Mouse (Mus musculus) limb, embryonic 10.5 days (tissue): ENCODE measurements around the gene Fam162b. TPM values are rescaled to one million over a fixed set of nuclear protein-coding genes. Genes with fewer than 3 reads are reported as not detected.

Experiments used
- DNase-seq: peaks from one replicate; pipeline ENCODE4 v3.0.0-alpha.2; 2017; ENCODE audit warnings: low spot score
- H3K27ac ChIP-seq: fragments of 300-500 bp; sonication (generic); 2 replicates; pipeline ENCODE4 v1.5.1; 2016; ENCODE audit warnings: mild to moderate bottlenecking
- H3K27me3 ChIP-seq: fragments of 300-500 bp; sonication (generic); 2 replicates; pipeline ENCODE4 v1.6.1; 2016; ENCODE audit warnings: low read depth, mild to moderate bottlenecking; ENCODE audit not compliant: poor library complexity, severe bottlenecking
- H3K36me3 ChIP-seq: fragments of 300-500 bp; sonication (generic); 2 replicates; pipeline ENCODE4 v1.6.1; 2016; ENCODE audit warnings: mild to moderate bottlenecking, moderate library complexity
- H3K4me1 ChIP-seq: fragments of 300-500 bp; sonication (generic); 2 replicates; pipeline ENCODE4 v1.6.1; 2016
- H3K4me3 ChIP-seq: fragments of 300-500 bp; sonication (generic); 2 replicates; pipeline ENCODE4 v1.5.1; 2016; ENCODE audit warnings: mild to moderate bottlenecking, moderate library complexity
- H3K9me3 ChIP-seq: fragments of 300-500 bp; sonication (generic); replicated peaks from 2 replicates; pipeline ENCODE4 v1.6.1; 2016; ENCODE audit warnings: mild to moderate bottlenecking
- WGBS: fragments of 180-500 bp; shearing (Covaris S2); methylation state at CpG from one replicate; pipeline ENCODE4 v1.1.7; 2016; 5-methylcytosine and 5-hydroxymethylcytosine counted together
- polyA plus RNA-seq: library from polyadenylated mRNA; unstranded; fragments of >200 nt; fragmentation: Nextera tagmentation; extraction: Ambion mirVana; gene quantifications from 2 replicates; pipeline ENCODE4 v1.2.1, GENCODE M21; 2016

Gene Fam162b
- polyA plus RNA-seq, 1 experiment from 2014 or later, result 0.24 TPM

DNA sequence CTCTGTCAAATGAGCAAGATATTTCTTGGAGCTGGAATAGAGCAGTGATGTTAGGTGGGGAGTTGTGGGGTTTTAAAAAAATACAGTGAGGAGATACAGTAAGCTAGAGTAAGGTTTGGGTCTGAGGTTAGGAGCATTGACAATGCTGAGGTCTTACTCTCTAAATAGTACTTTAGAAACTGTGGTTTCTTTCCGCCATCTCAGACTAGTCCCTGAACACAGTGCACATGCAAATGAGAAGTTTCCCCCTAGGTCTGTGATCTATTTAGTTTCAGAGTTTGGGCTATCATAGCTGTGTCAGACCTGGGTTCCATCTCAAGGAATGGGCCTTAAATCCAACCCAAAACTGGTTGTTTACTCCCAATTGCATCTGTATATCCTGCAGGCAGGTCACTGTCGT, 1.3 kb upstream of the Fam162b start:
- Histone ChIP-seq H3K4me1 (peaks cover 7% of the 10 kb centered on the region), H3K27ac (no peak overlapping the region), H3K9me3 (no peaks in the 10 kb centered on the region), H3K4me3 (no peak overlapping the region), H3K27me3 (peaks cover 20% of the 10 kb centered on the region; the same call in 1 of the 2 replicates), H3K36me3 (no peaks in the 10 kb centered on the region)
- 89% methylated on average over 2 of the region's 2 CpGs for WGBS
- DNase-seq, result no peak

DNA sequence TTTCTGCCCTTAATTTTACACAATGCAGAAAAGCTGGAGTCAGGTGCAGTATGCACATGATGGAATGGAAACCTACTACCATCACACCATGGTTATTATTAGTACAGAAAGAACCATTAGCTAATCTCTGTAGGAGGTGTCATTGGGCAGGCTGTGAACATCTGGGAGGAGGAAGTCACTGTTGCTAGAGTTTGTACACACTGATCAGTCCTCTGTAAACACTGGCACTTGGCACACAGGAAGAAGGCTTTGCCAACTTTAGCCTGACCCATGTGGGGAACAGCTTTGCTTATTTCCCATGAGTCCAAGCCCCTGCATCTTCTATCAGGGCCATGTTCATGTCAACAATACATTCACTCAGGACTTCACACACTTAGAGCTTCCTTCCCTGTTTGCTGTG, 5.4 kb downstream of the Fam162b start:
- no peak for DNase-seq
- Histone ChIP-seq H3K27me3 (peaks cover 9% of the 10 kb centered on the region; the same call in 1 of the 2 replicates), H3K36me3 (no peaks in the 10 kb centered on the region), H3K9me3 (no peaks in the 10 kb centered on the region), H3K27ac (no peak overlapping the region), H3K4me1 (peaks cover 2% of the 10 kb centered on the region), H3K4me3 (no peak overlapping the region)

DNA sequence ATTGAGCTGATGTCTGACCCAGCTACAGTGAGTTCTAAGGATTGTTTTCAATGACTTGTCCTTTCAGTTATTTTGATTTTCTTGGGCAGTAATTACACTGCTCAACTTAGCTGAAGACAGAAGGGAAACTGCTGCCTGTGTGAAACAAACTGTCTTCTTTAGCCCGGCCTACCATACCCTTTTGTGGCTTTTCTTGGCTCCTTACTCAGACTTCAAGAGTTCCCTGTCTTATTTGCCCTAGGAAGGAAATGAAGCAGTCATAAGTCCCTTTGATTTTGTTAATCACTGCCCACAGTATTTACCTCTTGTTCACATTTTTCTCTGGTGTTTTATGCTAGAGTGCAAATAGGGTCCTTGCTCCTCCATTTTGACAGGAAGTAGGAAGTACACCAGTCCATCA, 5.9 kb downstream of the Fam162b start:
- 91% methylated on average over 1 of the region's 1 CpGs for WGBS
- Histone ChIP-seq H3K36me3 (no peaks in the 10 kb centered on the region), H3K27me3 (peaks cover 4% of the 10 kb centered on the region; the same call in 1 of the 2 replicates), H3K9me3 (no peaks in the 10 kb centered on the region), H3K27ac (no peak overlapping the region), H3K4me3 (no peak overlapping the region), H3K4me1 (no peaks in the 10 kb centered on the region)
- DNase-seq, result no peak

DNA sequence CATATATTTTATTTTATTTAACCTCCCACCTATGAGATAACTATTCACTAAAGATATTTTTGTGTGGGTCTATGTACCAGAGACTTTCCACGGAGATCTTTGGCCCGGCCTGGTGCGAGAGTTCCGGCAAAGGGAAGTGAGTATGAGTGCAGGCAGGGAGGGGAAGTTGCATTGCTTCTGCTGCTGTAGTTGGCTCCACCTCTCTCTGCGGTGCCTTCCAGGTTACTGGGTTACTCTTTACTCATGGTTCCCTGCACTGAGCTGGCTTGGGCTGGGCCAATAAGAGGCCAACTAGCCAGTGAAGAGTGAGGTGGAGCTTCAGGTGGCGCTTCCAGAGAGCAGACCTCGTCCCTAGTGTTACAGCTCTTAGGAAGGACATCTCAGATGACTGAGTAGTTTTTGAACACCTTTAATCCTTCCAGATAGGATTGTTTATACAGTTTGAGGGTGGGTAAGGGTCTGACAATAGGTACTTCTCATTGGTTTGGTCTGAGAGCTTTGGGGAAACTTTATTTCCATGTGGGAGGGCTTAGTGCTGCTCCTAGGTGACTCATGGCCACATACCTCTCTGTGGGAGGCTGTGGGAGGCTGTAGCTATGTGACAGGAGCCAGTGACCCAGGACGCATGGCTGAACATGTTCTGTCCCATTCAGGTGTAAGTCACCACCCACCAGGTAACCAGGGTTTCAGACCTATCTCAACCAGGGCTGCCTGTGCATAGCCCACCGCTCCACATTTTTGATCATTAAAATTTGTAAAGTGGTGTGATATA, 18.9 kb downstream of the Fam162b start:
- H3K36me3 ChIP-seq, result no peaks in the 10 kb centered on the region
- no peak overlapping the region for H3K27ac ChIP-seq
- H3K4me1 ChIP-seq, result no peaks in the 10 kb centered on the region
- 76% methylated on average over 9 of the region's 9 CpGs for WGBS
- no peaks in the 10 kb centered on the region for H3K9me3 ChIP-seq
- H3K27me3 ChIP-seq, result no peaks in the 10 kb centered on the region
- no peak for DNase-seq
- no peak overlapping the region for H3K4me3 ChIP-seq

DNA sequence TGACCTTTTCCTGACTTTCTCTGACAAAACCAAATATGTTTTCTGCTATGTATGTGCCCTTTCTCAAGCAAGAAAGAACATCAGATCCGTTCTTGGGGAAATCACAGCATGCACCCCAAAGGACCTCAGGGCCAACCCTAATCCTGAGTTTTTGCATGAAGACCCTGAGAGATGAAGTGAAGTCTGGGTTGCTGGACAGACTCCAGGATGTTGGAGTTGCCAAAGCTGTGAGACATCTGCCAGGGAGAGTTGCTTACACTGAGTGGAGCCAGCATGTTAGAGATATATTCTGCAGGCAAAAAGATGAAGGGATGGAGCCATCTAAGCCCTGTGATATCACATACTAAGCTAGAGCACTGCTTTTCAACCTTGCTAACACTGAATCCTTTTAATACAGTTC, 34.3 kb downstream of the Fam162b start:
- WGBS, result 70% methylated on average over 1 of the region's 1 CpGs
- no peaks in the 10 kb centered on the region for H3K27me3 ChIP-seq
- H3K27ac ChIP-seq, result no peak overlapping the region
- no peaks in the 10 kb centered on the region for H3K9me3 ChIP-seq
- DNase-seq, result no peak
- no peaks in the 10 kb centered on the region for H3K4me1 ChIP-seq
- H3K36me3 ChIP-seq, result no peaks in the 10 kb centered on the region
- H3K4me3 ChIP-seq, result no peak overlapping the region

DNA sequence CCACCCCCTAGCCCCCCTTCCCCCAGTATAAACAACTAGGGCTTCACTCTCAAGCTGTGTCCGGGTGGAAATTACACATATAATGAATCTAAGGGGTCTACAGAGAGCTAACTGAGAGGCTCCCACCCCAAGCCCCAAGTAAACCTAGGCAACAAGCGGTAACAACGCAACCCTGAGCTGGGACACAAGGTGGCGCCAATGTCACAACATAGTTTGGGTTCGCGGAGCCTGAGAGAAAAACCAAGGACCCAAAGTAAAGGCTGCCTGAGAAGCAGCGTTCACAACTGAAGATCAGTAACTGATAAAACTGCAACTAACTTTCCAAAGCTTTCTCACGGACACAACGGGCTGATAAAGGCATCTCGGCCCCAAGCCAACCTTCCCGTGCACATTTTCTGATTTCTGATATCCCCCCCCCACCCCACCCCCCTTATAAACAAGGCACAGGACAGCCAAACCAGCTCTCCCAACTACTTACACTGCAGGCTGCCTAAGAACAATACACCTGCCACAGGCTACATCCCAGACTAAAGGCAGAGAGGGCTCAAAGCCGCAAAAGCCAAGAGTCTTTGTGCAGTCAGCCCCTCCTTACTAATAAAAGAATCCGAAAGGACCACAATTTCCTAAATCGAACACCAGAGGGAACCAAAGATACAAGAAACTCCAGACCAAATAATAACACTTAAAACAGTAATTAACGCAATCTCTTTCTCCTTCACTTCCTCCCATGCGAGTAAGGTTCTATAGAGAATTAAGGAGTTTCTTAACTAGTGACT, 36.8 kb downstream of the Fam162b start:
- WGBS, result 3% methylated on average over 16 of the region's 16 CpGs

More for the DNA sequence above, 36.8 kb downstream of the Fam162b start:
- no peaks in the 10 kb centered on the region for H3K36me3 ChIP-seq
- peak overlapping the region; percentile 53 for H3K4me3 ChIP-seq
- no peaks in the 10 kb centered on the region for H3K9me3 ChIP-seq
- no peaks in the 10 kb centered on the region for H3K27me3 ChIP-seq
- no peaks in the 10 kb centered on the region for H3K4me1 ChIP-seq
- H3K27ac ChIP-seq, result peak overlapping the region; percentile 82
- DNase-seq, result peak; percentile 83

Other genes starting within 250 kb of the Fam162b start
- gene Gm49339, start 109.9 kb downstream of the Fam162b start, polyA plus RNA-seq, result 0.11 and 0.43 TPM in 2 replicates
- 0.06 TPM in 1 of 2 replicates, not detected in the other for gene Lilr4b, start 109.9 kb downstream of the Fam162b start, polyA plus RNA-seq
- gene Lilrb4a, start 99.6 kb downstream of the Fam162b start, polyA plus RNA-seq, result 0.38 and 1.0 TPM in 2 replicates
- gene Gprc6a, start 40.9 kb upstream of the Fam162b start, polyA plus RNA-seq, result not detected in 2 replicates
- gene Rfx6, start 87.2 kb upstream of the Fam162b start, polyA plus RNA-seq, result not detected in 2 replicates